Mouse (Mus musculus) c-Kit-negative CD71-positive TER-119-positive erythroid progenitor cells, embryonic 14.5 days (primary cell): Measurements from ENCODE around the gene D130040H23Rik.
"Not testable (repeated sequence)": the region's sequence is repeated elsewhere in the genome, so short reads cannot be mapped to it uniquely, and the experiment has no call there.

Source experiments
- DNase-seq: peaks from one replicate; pipeline ENCODE4 v3.0.0-alpha.2; 2013; ENCODE audit warnings: low read depth, low spot score

Gene D130040H23Rik

GRCm38 (mm10) chr8:69270386-69271202, at the start of gene D130040H23Rik:
TSS of gene D130040H23Rik (plus strand) at chr8:69271080.
- no peak for DNase-seq

- DNase-seq, result no peak
These were observed 28.3 kb upstream of the D130040H23Rik start for GRCm38 (mm10) chr8:69242541-69242940.

GRCm38 (mm10) chr8:69268525-69268924, 2.4 kb upstream of the D130040H23Rik start:
- no peak for DNase-seq

- DNase-seq, result no peak
These were observed 299 bp downstream of the D130040H23Rik start for GRCm38 (mm10) chr8:69271203-69271554.

GRCm38 (mm10) chr8:69272435-69272834, 1.6 kb downstream of the D130040H23Rik start:
- no peak for DNase-seq

GRCm38 (mm10) chr8:69324771-69325170, 53.9 kb downstream of the D130040H23Rik start:
- DNase-seq, result no peak

- no peak for DNase-seq
These were observed 57.7 kb downstream of the D130040H23Rik start for GRCm38 (mm10) chr8:69328301-69329288.

GRCm38 (mm10) chr8:69329289-69329688, 58.4 kb downstream of the D130040H23Rik start:
- not testable (repeated sequence) for DNase-seq
